In the genomic region with DNA sequence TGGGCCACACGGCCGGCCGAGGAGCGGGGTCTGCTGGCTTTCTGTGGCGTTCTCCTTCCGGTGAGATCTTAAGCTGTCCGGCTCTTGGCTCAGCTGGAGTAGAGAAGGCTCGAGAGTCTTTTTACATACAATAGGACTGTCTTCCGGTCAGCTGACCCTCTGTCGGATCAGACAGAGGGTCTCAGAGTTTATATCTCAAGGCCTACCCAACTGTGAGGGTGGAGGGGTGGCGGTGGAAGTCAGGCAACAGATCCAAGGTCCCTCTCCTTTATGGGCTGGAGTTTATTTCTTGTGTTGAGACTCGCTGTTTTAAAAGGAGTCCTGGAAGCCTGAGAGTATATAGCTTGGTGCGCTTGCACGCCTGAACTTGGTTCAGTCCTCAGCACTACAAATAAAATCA, we compare ENCODE assay signal across 10 mouse cellular contexts. TPM values are rescaled to one million over a fixed set of nuclear protein-coding genes. Genes with fewer than 3 reads are reported as not detected.
DNase-seq lines count a peak whose midpoint lies in the region; ATAC-seq and TF ChIP-seq lines count a peak whose summit lies in the region.
"Had no signal": no experiment of that assay in that cellular context is flagged by ENCODE, and none has a peak within 500 bp of the region (broad histone marks: within the 10 kb centered on the region; RNA-seq: fewer than 3 reads in every experiment).

A gene (minus strand): TSS at position 101 of the 400 bp plus-strand sequence.

- TF ChIP-seq CTCF in lung, adult 2 months (IDR thresholded peaks at IDR 0.05; ENCODE audit: insufficient read depth, low read length), result no peak
- TF ChIP-seq CTCF in liver, postnatal 0 days (IDR thresholded peaks at IDR 0.05; ENCODE audit: low read depth), result no peak

- no peak for ATAC-seq in liver, postnatal 0 days
- ATAC-seq in kidney, embryonic 14.5 days (ENCODE audit: low FRiP score, low TSS enrichment), result no peak
- ATAC-seq: forebrain, embryonic 13.5 days had no signal

- peak; percentile 38; the same call in 1 of the 2 replicates for TF ChIP-seq POLR2A in lung, adult 2 months (IDR thresholded peaks at IDR 0.05; ENCODE audit: borderline replicate concordance, extremely low read depth, low read depth, low read length)

- peak within 1 kb of the TSS; percentile 48 for H3K4me3 ChIP-seq in lung, adult 2 months (replicated peaks; ENCODE audit: extremely low read depth, low read depth, low read length)
- no peak within 1 kb of the TSS for H3K4me3 ChIP-seq in liver, postnatal 0 days (ENCODE audit: low read depth, low read length)
- H3K4me3 ChIP-seq in kidney, embryonic 14.5 days (ENCODE audit: low read length), result no peak within 1 kb of the TSS
- H3K4me3 ChIP-seq: forebrain, embryonic 13.5 days; limb, embryonic 12.5 days had no signal

- peaks cover 8% of the 10 kb centered on the region; the same call in 1 of the 2 replicates for H3K4me1 ChIP-seq in lung, adult 2 months (ENCODE audit: control insufficient read depth, insufficient read depth, low read length)
- H3K4me1 ChIP-seq in liver, postnatal 0 days (ENCODE audit: insufficient read depth), result no peaks in the 10 kb centered on the region
- H3K4me1 ChIP-seq in kidney, embryonic 14.5 days (ENCODE audit: control insufficient read depth, insufficient read depth, low read length), result no peaks in the 10 kb centered on the region
- H3K4me1 ChIP-seq: forebrain, embryonic 13.5 days; limb, embryonic 12.5 days had no signal

- H3K27ac ChIP-seq in liver, postnatal 0 days (ENCODE audit: low read depth), result no peak within 1 kb of the TSS
- no peak within 1 kb of the TSS for H3K27ac ChIP-seq in kidney, embryonic 14.5 days (ENCODE audit: low read depth, low read length)
- H3K27ac ChIP-seq: forebrain, embryonic 13.5 days; limb, embryonic 12.5 days had no signal

- DNase-seq in lung, adult 2 months, result no peak
- DNase-seq in lung, postnatal 25 days (ENCODE audit: low spot score), result no peak
- no peak for DNase-seq in adrenal gland, postnatal 25 days
- DNase-seq in gastrocnemius, postnatal 36 days, result no peak
- no peak for DNase-seq in liver, postnatal 0 days
- DNase-seq in spleen, adult 12 weeks (ENCODE audit: low spot score), result no peak
- no peak for DNase-seq in frontal cortex, postnatal 10 days (ENCODE audit: low spot score in 2 of 2)

- H3K27me3 ChIP-seq in liver, postnatal 0 days (ENCODE audit: insufficient read depth, low read length), result no peaks in the 10 kb centered on the region
- H3K27me3 ChIP-seq in kidney, embryonic 14.5 days (ENCODE audit: control insufficient read depth, insufficient read depth, low read length), result no peaks in the 10 kb centered on the region
- H3K27me3 ChIP-seq: forebrain, embryonic 13.5 days; limb, embryonic 12.5 days had no signal

- WGBS in lung, adult 2 months, result 74% methylated on average over 14 of the region's 14 CpGs
- 85% methylated on average over 14 of the region's 14 CpGs for WGBS in liver, postnatal 0 days (ENCODE audit: insufficient replicate concordance)
- 88% methylated on average over 14 of the region's 14 CpGs for WGBS in kidney, embryonic 14.5 days

- intact Hi-C loops in gastrocnemius, postnatal 36 days (cut with DNase I), result no loop called here

- TF ChIP-seq EP300 in liver, postnatal 0 days (IDR thresholded peaks at IDR 0.05; ENCODE audit: low read depth), result no peak

- H3K9me3 ChIP-seq in liver, postnatal 0 days (ENCODE audit: low read length), result no peaks in the 10 kb centered on the region
- H3K9me3 ChIP-seq in kidney, embryonic 14.5 days (ENCODE audit: control insufficient read depth, low read length), result no peaks in the 10 kb centered on the region
- H3K9me3 ChIP-seq: forebrain, embryonic 13.5 days; limb, embryonic 12.5 days had no signal

- no peak within 1 kb of the TSS for H3K4me2 ChIP-seq in liver, postnatal 0 days (ENCODE audit: low read depth, low read length)
- H3K4me2 ChIP-seq in kidney, embryonic 14.5 days (replicated peaks; ENCODE audit: low read depth, low read length), result no peak within 1 kb of the TSS
- H3K4me2 ChIP-seq: forebrain, embryonic 13.5 days; limb, embryonic 12.5 days had no signal

- no peak within 1 kb of the TSS for H3K9ac ChIP-seq in liver, postnatal 0 days (replicated peaks)
- no peak within 1 kb of the TSS for H3K9ac ChIP-seq in kidney, embryonic 14.5 days (ENCODE audit: low read depth, low read length)
- H3K9ac ChIP-seq: forebrain, embryonic 13.5 days; limb, embryonic 12.5 days had no signal

- no peaks in the 10 kb centered on the region for H3K36me3 ChIP-seq in liver, postnatal 0 days (replicated peaks; ENCODE audit: insufficient read depth, low read length)
- no peaks in the 10 kb centered on the region for H3K36me3 ChIP-seq in kidney, embryonic 14.5 days (ENCODE audit: control insufficient read depth, insufficient read depth, low read length)
- H3K36me3 ChIP-seq: limb, embryonic 12.5 days had no signal

RNA-seq across cellular contexts. Expression of the gene that starts here (rescaled TPM):
- polyA plus RNA-seq in lung, adult 2 months (2012; rRNA removed), result 48.6 and 82.7 TPM in 2 replicates
- total RNA-seq in adrenal gland, postnatal 25 days (2021), result 30.1 and 36.4 TPM in 2 replicates
- total RNA-seq in gastrocnemius, postnatal 36 days (2021), result 10 to 100 TPM; 12.2 to 14.1 TPM
- polyA plus RNA-seq in liver, postnatal 0 days (2015; fragmentation: Nextera tagmentation; extraction: Ambion mirVana), result 108 and 110 TPM in 2 replicates
- 5.7 and 9.2 TPM in 2 replicates for polyA plus RNA-seq in kidney, embryonic 14.5 days (2014; fragmentation: Nextera tagmentation; extraction: Ambion mirVana)
